Mouse (Mus musculus) kidney, embryonic 16.5 days (tissue): ENCODE measurements around the gene Scp2d1. TPM values are rescaled to one million over a fixed set of nuclear protein-coding genes. Genes with fewer than 3 reads are reported as not detected.
"Not testable (repeated sequence)": the region's sequence is repeated elsewhere in the genome, so short reads cannot be mapped to it uniquely, and the experiment has no call there.

Experiments
- ATAC-seq: fragments of 200-750 bp; cut with Nextera tagmentation; 2 replicates; pipeline ENCODE4 v1.8.0; 2017; ENCODE audit warnings: moderate TSS enrichment; ENCODE audit not compliant: low FRiP score, low TSS enrichment
- H3K27ac ChIP-seq: fragments of 300-500 bp; sonication (generic); 2 replicates; pipeline ENCODE4 v1.5.1; 2014; ENCODE audit warnings: low read length
- H3K27me3 ChIP-seq: fragments of 300-500 bp; sonication (generic); 2 replicates; pipeline ENCODE4 v1.6.1; 2014; ENCODE audit warnings: low read length, control low read depth, mixed read lengths; ENCODE audit not compliant: insufficient read depth
- H3K36me3 ChIP-seq: fragments of 300-500 bp; sonication (generic); 2 replicates; pipeline ENCODE4 v1.6.1; 2014; ENCODE audit warnings: low read length, control low read depth, mixed read lengths; ENCODE audit not compliant: insufficient read depth
- H3K4me1 ChIP-seq: fragments of 300-500 bp; sonication (generic); 2 replicates; pipeline ENCODE4 v1.6.1; 2014; ENCODE audit warnings: low read length, control low read depth, mixed read lengths; ENCODE audit not compliant: insufficient read depth
- H3K4me2 ChIP-seq: fragments of 300-500 bp; sonication (generic); replicated peaks from 2 replicates; pipeline ENCODE4 v1.6.1; 2014; ENCODE audit warnings: low read depth, low read length
- H3K4me3 ChIP-seq: fragments of 300-500 bp; sonication (generic); 2 replicates; pipeline ENCODE4 v1.5.1; 2014; ENCODE audit warnings: mild to moderate bottlenecking, low read length
- H3K9ac ChIP-seq: fragments of 300-500 bp; sonication (generic); replicated peaks from 2 replicates; pipeline ENCODE4 v1.6.1; 2014; ENCODE audit warnings: low read length
- H3K9me3 ChIP-seq: fragments of 300-500 bp; sonication (generic); 2 replicates; pipeline ENCODE4 v1.6.1; 2016; ENCODE audit warnings: low read length, control low read depth
- WGBS: fragments of 180-500 bp; shearing (Covaris S2); extraction: QIAGEN DNeasy Blood & Tissue Kit; methylation state at CpG from one replicate; pipeline ENCODE4 v1.1.7; 2014; 5-methylcytosine and 5-hydroxymethylcytosine counted together
- polyA plus RNA-seq: library from polyadenylated mRNA; unstranded; fragments of >200 nt; fragmentation: Nextera tagmentation; extraction: Ambion mirVana; gene quantifications from 2 replicates; pipeline ENCODE4 v1.2.1, GENCODE M21; 2015

Scp2d1 gene
- polyA plus RNA-seq = not detected in 2 replicates

GRCm38 (mm10) chr2:144823356-144823755 is at the start of gene Scp2d1:
Gene Scp2d1 (plus strand): TSS chr2:144823656.
- H3K4me3 ChIP-seq, H3K27ac ChIP-seq, H3K4me2 ChIP-seq, H3K9me3 ChIP-seq, ATAC-seq, H3K4me1 ChIP-seq, H3K27me3 ChIP-seq, H3K36me3 ChIP-seq, H3K9ac ChIP-seq: not testable (repeated sequence)
- 90% methylated on average over 6 of the region's 6 CpGs for WGBS

- Histone ChIP-seq H3K4me1 (0 out of 2 replicates have a peak, but pooled peaks cover 3% of the 10 kb centered on the region), H3K36me3 (no peaks in the 10 kb centered on the region), H3K9me3 (no peaks in the 10 kb centered on the region), H3K9ac (no peak overlapping the region), H3K27ac (no peak overlapping the region), H3K4me3 (no peak overlapping the region), H3K27me3 (no peaks in the 10 kb centered on the region), H3K4me2 (no peak overlapping the region)
- 68% methylated on average over 8 of the region's 8 CpGs for WGBS
- no peak for ATAC-seq
Observed at GRCm38 (mm10) chr2:144774636-144775160, 48.8 kb upstream of the Scp2d1 start.

GRCm38 (mm10) chr2:144775626-144776025 is 47.8 kb upstream of the Scp2d1 start:
- no peak overlapping the region for H3K9ac ChIP-seq
- ATAC-seq = no peak
- H3K27ac ChIP-seq = no peak overlapping the region
- WGBS = 90% methylated on average over 4 of the region's 4 CpGs
- H3K36me3 ChIP-seq = no peaks in the 10 kb centered on the region
- H3K4me2 ChIP-seq = no peak overlapping the region
- no peaks in the 10 kb centered on the region for H3K27me3 ChIP-seq
- H3K4me1 ChIP-seq = no peaks in the 10 kb centered on the region
- no peak overlapping the region for H3K4me3 ChIP-seq
- no peaks in the 10 kb centered on the region for H3K9me3 ChIP-seq

DNA sequence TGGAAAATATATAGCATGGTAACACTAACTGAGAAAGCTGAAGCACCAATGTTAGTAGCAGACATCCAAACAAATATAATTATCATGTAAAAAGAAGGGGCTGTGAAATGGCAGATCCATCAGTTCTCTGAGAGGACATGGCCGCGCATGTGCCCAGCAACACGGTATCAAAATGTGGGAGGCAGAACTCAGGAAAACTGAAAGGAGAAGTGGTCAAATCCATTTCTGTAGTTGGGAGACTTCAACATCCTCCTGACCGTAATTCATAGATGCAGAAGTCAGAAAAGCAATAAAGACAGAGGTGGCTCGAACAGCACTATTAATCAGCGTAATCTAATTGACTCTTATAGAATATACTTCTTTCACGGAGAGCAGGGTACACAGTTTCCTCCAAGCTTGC is 44.2 kb upstream of the Scp2d1 start:
- Histone ChIP-seq H3K4me2 (no peak overlapping the region), H3K9me3 (no peaks in the 10 kb centered on the region), H3K4me1 (no peaks in the 10 kb centered on the region), H3K36me3 (no peaks in the 10 kb centered on the region), H3K27ac (no peak overlapping the region), H3K4me3 (no peak overlapping the region), H3K9ac (no peak overlapping the region), H3K27me3 (no peaks in the 10 kb centered on the region)
- no peak for ATAC-seq
- 66% methylated on average over 7 of the region's 7 CpGs for WGBS

DNA sequence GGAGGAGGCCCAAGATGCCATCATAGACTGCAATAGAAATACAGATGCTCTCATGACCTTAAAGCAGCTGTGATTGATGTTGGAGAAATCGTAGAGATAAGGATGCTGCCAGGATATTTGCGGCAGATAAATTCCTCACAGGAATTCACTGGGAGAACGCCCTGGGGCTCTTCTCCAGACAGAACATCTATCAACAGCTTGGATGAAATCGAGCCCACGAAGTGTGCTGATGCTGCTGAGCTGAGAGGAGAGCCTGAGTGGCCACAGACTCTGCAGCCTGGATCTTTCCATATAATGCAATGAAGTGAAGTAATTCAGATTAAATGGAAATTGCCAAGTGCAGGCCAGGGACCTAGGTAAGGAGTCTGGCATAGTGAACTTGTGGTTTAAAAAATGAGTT is 42.7 kb upstream of the Scp2d1 start:
- Histone ChIP-seq H3K9ac (no peak overlapping the region), H3K4me3 (no peak overlapping the region)
- ATAC-seq = no peak

GRCm38 (mm10) chr2:144781871-144782270 is 41.6 kb upstream of the Scp2d1 start:
- 43% methylated on average over 3 of the region's 3 CpGs for WGBS
- Histone ChIP-seq H3K4me1 (no peaks in the 10 kb centered on the region), H3K27ac (no peak overlapping the region), H3K9me3 (no peaks in the 10 kb centered on the region), H3K27me3 (no peaks in the 10 kb centered on the region), H3K4me3 (no peak overlapping the region), H3K4me2 (no peak overlapping the region), H3K36me3 (no peaks in the 10 kb centered on the region), H3K9ac (no peak overlapping the region)
- ATAC-seq = 0 out of 2 replicates have a peak, but pooled peaks have one; percentile 15

More for the DNA sequence above, 42.7 kb upstream of the Scp2d1 start:
- Histone ChIP-seq H3K4me2 (no peak overlapping the region), H3K36me3 (no peaks in the 10 kb centered on the region), H3K9me3 (no peaks in the 10 kb centered on the region), H3K4me1 (no peaks in the 10 kb centered on the region), H3K27me3 (no peaks in the 10 kb centered on the region), H3K27ac (no peak overlapping the region)
- WGBS = 30% methylated on average over 5 of the region's 5 CpGs

GRCm38 (mm10) chr2:144782481-144782880 is 41.0 kb upstream of the Scp2d1 start:
- no peak overlapping the region for H3K4me2 ChIP-seq
- ATAC-seq = no peak
- no peaks in the 10 kb centered on the region for H3K9me3 ChIP-seq
- no peak overlapping the region for H3K27ac ChIP-seq
- WGBS = 47% methylated on average over 4 of the region's 4 CpGs
- no peak overlapping the region for H3K9ac ChIP-seq
- H3K4me1 ChIP-seq = no peaks in the 10 kb centered on the region
- no peak overlapping the region for H3K4me3 ChIP-seq
- H3K36me3 ChIP-seq = no peaks in the 10 kb centered on the region
- no peaks in the 10 kb centered on the region for H3K27me3 ChIP-seq

- no peak for ATAC-seq
Observed at GRCm38 (mm10) chr2:144783190-144783589, 40.3 kb upstream of the Scp2d1 start.

DNA sequence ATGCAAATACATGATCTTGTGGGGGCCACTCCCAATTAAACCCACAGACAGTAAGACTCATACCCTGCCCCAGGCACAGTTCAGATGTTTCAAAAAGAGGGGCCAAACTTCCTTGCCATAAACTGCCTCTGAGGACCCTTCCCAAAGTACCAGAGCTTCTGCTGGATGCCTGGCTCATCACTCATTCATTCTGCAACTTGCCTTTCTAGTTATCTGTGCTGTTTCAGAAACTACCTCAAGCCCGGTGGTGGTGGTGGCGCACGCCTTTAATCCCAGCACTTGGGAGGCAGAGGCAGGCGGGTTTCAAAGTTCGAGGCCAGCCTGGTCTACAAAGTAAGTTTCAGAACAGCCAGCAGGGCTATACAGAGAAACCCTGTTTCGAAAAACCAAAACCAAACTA is 39.6 kb upstream of the Scp2d1 start:
- H3K27ac ChIP-seq = no peak overlapping the region
- H3K27me3 ChIP-seq = no peaks in the 10 kb centered on the region
- H3K9me3 ChIP-seq = no peaks in the 10 kb centered on the region
- no peak for ATAC-seq
- no peak overlapping the region for H3K9ac ChIP-seq
- H3K4me2 ChIP-seq = no peak overlapping the region
- no peaks in the 10 kb centered on the region for H3K4me1 ChIP-seq
- 97% methylated on average over 6 of the region's 6 CpGs for WGBS
- H3K36me3 ChIP-seq = no peaks in the 10 kb centered on the region
- no peak overlapping the region for H3K4me3 ChIP-seq

More at GRCm38 (mm10) chr2:144783190-144783589, 40.3 kb upstream of the Scp2d1 start:
- Histone ChIP-seq H3K27ac (no peak overlapping the region), H3K4me2 (no peak overlapping the region), H3K4me3 (no peak overlapping the region), H3K9me3 (no peaks in the 10 kb centered on the region), H3K4me1 (no peaks in the 10 kb centered on the region), H3K36me3 (no peaks in the 10 kb centered on the region), H3K9ac (no peak overlapping the region), H3K27me3 (no peaks in the 10 kb centered on the region)
- WGBS = 73% methylated on average over 1 of the region's 1 CpGs

- no peak for ATAC-seq
- Histone ChIP-seq H3K4me1 (no peaks in the 10 kb centered on the region), H3K27ac (no peak overlapping the region), H3K4me3 (no peak overlapping the region), H3K27me3 (no peaks in the 10 kb centered on the region), H3K9ac (no peak overlapping the region), H3K36me3 (no peaks in the 10 kb centered on the region), H3K9me3 (no peaks in the 10 kb centered on the region), H3K4me2 (no peak overlapping the region)
- 24% methylated on average over 14 of the region's 14 CpGs for WGBS
Observed at GRCm38 (mm10) chr2:144791671-144792294, 31.7 kb upstream of the Scp2d1 start.
